Mouse (Mus musculus) liver, embryonic 16.5 days (tissue): Measurements from ENCODE around the gene Klrb1. TPM values are rescaled to one million over a fixed set of nuclear protein-coding genes. Genes with fewer than 3 reads are reported as not detected.
"Not testable (repeated sequence)": the region's sequence is repeated elsewhere in the genome, so short reads cannot be mapped to it uniquely, and the experiment has no call there.

Experiments used
- ATAC-seq: fragments of 200-750 bp; cut with Nextera tagmentation; 2 replicates; pipeline ENCODE4 v1.8.0; 2017; ENCODE audit warnings: low read depth, mild to moderate bottlenecking, moderate number of reproducible peaks, moderate library complexity
- H3K27ac ChIP-seq: fragments of 300-500 bp; sonication (generic); 2 replicates; pipeline ENCODE4 v1.5.1; 2014; ENCODE audit warnings: mild to moderate bottlenecking, low read length
- H3K27me3 ChIP-seq: fragments of 300-500 bp; sonication (generic); 2 replicates; pipeline ENCODE4 v1.6.1; 2014; ENCODE audit warnings: low read depth, low read length, mixed read lengths; ENCODE audit not compliant: control insufficient read depth, insufficient read depth
- H3K36me3 ChIP-seq: fragments of 300-500 bp; sonication (generic); 2 replicates; pipeline ENCODE4 v1.6.1; 2014; ENCODE audit warnings: mild to moderate bottlenecking; ENCODE audit not compliant: control insufficient read depth, insufficient read depth
- H3K4me1 ChIP-seq: fragments of 300-500 bp; sonication (generic); 2 replicates; pipeline ENCODE4 v1.6.1; 2014; ENCODE audit warnings: low read depth, low read length, mixed read lengths; ENCODE audit not compliant: control insufficient read depth
- H3K4me2 ChIP-seq: fragments of 300-500 bp; sonication (generic); 2 replicates; pipeline ENCODE4 v1.6.1; 2014; ENCODE audit warnings: low read depth, low read length, mixed read lengths
- H3K4me3 ChIP-seq: fragments of 300-500 bp; sonication (generic); 2 replicates; pipeline ENCODE4 v1.5.1; 2014; ENCODE audit warnings: low read depth, mild to moderate bottlenecking, low read length
- H3K9ac ChIP-seq: fragments of 300-500 bp; sonication (generic); 2 replicates; pipeline ENCODE4 v1.6.1; 2014; ENCODE audit warnings: low read depth, low read length
- H3K9me3 ChIP-seq: fragments of 300-500 bp; sonication (generic); replicated peaks from 2 replicates; pipeline ENCODE4 v1.6.1; 2016; ENCODE audit warnings: low read length; ENCODE audit not compliant: control insufficient read depth
- WGBS: fragments of 180-500 bp; shearing (Covaris S2); extraction: QIAGEN DNeasy Blood & Tissue Kit; methylation state at CpG from one replicate; pipeline ENCODE4 v1.1.7; 2014; ENCODE audit not compliant: insufficient replicate concordance; 5-methylcytosine and 5-hydroxymethylcytosine counted together
- polyA plus RNA-seq: library from polyadenylated mRNA; unstranded; fragments of >200 nt; fragmentation: Nextera tagmentation; extraction: Ambion mirVana; gene quantifications from 2 replicates; pipeline ENCODE4 v1.2.1, GENCODE M21; 2015

Klrb1 gene
- polyA plus RNA-seq, 1 experiment from 2014 or later = not detected

DNA sequence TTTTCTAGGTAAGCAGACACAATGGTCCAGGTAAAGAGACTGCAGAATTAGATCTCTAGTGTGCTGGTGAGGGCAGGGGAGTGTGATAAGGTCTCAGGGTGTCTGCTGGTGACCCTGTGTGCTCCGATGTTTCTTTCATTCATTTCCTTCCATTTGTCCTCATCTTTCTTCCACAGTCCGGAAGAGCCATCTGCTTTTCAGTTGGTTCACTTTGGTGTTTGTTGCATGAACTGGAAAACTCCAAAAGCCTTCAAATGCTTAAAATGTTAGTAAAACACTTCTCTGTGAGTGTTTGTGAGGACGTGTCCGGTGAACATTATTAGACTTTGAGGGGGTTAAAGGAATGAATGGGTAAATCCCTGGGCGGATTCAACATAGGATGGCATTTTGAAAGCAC is 38.3 kb upstream of the Klrb1 start:
- H3K36me3 ChIP-seq = no peaks in the 10 kb centered on the region
- WGBS = 48% methylated on average over 5 of the region's 5 CpGs
- no peak for ATAC-seq
- H3K9ac ChIP-seq = peak overlapping the region; percentile 51; the same call in 1 of the 2 replicates
- peak overlapping the region; percentile 74 for H3K4me3 ChIP-seq
- no peaks in the 10 kb centered on the region for H3K9me3 ChIP-seq
- H3K4me2 ChIP-seq = peak overlapping the region; percentile 67
- H3K27ac ChIP-seq = no peak overlapping the region
- H3K4me1 ChIP-seq = peaks cover 4% of the 10 kb centered on the region
- H3K27me3 ChIP-seq = no peaks in the 10 kb centered on the region

DNA sequence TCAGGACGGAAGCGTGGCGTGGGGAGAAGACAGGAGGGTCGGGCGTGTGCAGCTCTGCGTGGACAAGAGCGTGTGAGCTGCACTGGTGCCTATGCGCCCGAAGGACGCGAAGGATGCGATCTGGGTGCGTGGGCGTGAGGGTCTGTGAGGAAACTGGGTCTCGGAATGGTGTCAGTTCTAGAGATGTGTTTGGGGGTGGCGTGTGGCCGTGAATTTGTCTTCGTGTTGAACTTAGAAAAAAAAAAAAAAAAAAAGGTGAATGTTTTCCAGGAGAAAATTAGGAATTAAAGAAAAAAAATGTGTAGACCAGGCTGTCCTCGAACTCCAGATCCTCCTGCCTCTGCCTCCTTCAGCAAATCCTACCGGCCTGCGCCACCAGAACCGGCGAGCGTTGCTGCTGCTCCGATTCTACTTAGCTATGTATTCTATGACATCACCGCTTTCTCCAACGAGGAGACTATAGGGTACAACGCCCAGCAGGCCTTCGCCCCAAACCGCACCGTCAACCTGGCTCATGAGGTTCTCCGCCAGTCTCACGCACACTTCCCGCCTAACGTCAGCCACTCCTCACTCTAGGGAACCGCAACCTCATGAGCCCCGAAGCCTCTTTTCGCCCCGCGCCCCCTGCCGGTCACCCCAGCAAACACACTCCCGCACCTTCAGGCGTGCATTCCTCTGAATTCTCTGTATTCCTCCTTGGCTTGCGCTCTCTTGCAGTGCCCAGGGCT is 37.7 kb upstream of the Klrb1 start:
- peak overlapping the region; percentile 79 for H3K27ac ChIP-seq
- H3K9ac ChIP-seq = peak overlapping the region; percentile 68
- under 1% methylated on average over 44 of the region's 44 CpGs for WGBS
- peak; percentile 64 for ATAC-seq
- H3K4me3 ChIP-seq = peak overlapping the region; percentile 74
- not testable (repeated sequence) for H3K36me3 ChIP-seq, H3K4me1 ChIP-seq, H3K27me3 ChIP-seq, H3K9me3 ChIP-seq
- H3K4me2 ChIP-seq = peak overlapping the region; percentile 67

DNA sequence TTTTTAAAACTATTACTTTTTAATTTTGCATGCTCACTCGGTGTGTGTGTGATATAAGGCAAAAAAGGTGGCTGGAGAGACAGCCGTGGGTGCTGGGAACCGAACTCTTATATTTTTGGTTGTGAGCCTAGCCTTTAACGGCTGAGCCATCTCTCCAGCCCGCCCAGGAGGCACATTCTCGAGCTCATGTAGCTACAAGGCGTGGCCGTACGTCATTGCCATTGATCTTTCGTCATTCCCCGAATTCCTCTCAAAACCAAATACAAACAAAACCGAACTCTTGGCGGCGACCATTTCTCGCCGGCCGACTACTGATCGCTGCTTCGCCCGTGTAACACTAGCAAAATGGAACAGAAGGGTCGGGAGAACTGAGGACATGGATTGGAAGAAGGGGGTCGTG is 37.2 kb upstream of the Klrb1 start:
- peak; percentile 47 for ATAC-seq
- not testable (repeated sequence) for H3K4me1 ChIP-seq, H3K36me3 ChIP-seq, H3K27me3 ChIP-seq, H3K9me3 ChIP-seq
- peak overlapping the region; percentile 79 for H3K27ac ChIP-seq
- peak overlapping the region; percentile 68 for H3K9ac ChIP-seq
- peak overlapping the region; percentile 74 for H3K4me3 ChIP-seq
- under 1% methylated on average over 22 of the region's 22 CpGs for WGBS
- peak overlapping the region; percentile 67 for H3K4me2 ChIP-seq

DNA sequence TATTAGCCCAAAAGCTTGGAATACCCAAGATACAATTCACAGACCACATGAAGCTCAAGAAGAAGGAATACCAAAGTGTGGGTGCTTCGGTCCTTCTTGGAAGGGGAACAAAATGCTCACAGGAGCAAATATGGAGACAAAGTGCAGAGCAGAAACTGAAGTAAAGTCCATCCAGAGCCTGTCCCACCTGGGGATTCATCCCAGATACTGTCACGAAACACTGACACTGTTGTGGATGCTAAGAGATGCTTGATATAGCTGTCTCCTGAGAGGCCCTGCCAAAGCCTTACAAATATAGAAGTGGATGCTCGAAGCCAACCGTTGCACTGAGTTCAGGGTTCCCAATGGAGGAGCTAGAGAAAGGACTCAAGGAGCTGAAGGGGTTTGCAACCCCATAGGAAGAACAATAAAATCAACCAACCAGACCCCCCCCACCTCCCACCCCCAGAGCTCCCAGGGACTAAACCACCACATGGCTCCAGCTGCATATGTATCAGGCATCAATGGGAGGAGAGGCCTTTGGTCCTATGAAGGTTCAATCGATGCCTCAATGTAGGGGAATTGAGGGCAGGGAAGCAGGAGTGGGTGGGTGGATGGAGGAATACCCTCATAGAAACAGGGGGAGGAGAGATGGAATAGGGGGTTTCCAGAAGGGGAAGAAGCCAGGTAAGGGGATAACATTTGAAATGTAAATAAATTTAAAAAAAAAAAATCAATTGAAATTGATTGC is 36.5 kb upstream of the Klrb1 start:
- Histone ChIP-seq H3K36me3 (no peaks in the 10 kb centered on the region), H3K4me2 (0 out of 2 replicates have a peak overlapping the region, but pooled peaks have one; percentile 27), H3K4me1 (peaks cover 4% of the 10 kb centered on the region), H3K9me3 (no peaks in the 10 kb centered on the region), H3K9ac (no peak overlapping the region), H3K4me3 (no peak overlapping the region), H3K27ac (no peak overlapping the region), H3K27me3 (no peaks in the 10 kb centered on the region)
- 75% methylated on average over 5 of the region's 5 CpGs for WGBS
- ATAC-seq = no peak

DNA sequence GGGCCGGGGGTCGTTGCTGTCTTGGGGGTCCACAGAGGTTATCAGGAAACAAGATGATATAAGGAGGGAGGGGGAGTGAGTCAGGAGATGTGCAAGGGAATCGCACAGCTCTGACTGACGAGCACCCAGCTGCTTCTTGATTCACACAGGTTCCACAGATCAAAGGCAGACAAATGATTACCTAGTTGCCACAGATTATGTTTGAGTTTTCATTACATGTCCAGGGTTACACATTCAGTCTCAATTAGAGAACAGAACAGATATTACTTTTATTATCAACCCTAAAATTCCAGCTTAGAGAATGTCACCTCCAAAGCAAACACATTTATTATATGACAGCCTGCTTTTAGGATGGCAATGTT is 32.5 kb upstream of the Klrb1 start:
- H3K27ac ChIP-seq = 0 out of 2 replicates have a peak overlapping the region, but pooled peaks have one; percentile 4

DNA sequence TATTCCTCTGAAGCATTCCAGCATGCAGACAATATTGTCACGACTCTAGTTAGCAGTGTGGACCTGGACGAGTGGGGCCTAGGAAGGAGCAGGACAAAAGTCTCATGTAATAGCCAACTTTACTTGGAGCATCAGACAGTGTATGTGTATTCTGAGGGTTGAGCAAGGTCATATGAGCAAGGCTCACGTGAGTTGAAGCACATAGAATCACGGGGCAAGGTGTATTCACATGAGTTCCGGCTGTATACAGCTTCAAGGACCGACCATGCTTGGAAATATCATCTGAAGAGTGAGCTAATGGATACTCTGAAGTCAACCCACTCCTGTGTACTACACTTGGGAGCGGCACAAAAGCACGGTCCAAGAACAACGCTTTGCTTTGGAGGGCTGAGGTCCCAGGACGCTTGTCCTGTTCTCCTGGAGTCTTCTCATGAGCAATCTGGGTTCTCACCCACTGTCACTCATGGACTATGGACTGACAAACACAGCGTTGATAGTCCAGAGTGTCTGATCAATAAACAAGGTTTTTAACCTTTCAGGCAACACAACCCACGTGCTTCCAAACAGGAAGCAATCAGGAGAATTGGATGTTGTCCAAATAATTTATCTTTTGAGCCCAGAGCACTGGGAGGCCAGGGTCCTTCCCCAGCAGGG is 32.0 kb upstream of the Klrb1 start:
- H3K9me3 ChIP-seq, H3K27me3 ChIP-seq, H3K36me3 ChIP-seq, H3K4me1 ChIP-seq, H3K9ac ChIP-seq, H3K4me2 ChIP-seq, H3K4me3 ChIP-seq: not testable (repeated sequence)
- 44% methylated on average over 12 of the region's 12 CpGs for WGBS
- peak; percentile 73 for ATAC-seq
- peak overlapping the region; percentile 63; the same call in 1 of the 2 replicates for H3K27ac ChIP-seq

More for the DNA sequence above, 32.5 kb upstream of the Klrb1 start:
- H3K9ac ChIP-seq, H3K9me3 ChIP-seq, H3K27me3 ChIP-seq, H3K36me3 ChIP-seq, H3K4me1 ChIP-seq, H3K4me3 ChIP-seq, H3K4me2 ChIP-seq: not testable (repeated sequence)
- ATAC-seq = peak; percentile 12; the same call in 1 of the 2 replicates
- 28% methylated on average over 4 of the region's 4 CpGs for WGBS

DNA sequence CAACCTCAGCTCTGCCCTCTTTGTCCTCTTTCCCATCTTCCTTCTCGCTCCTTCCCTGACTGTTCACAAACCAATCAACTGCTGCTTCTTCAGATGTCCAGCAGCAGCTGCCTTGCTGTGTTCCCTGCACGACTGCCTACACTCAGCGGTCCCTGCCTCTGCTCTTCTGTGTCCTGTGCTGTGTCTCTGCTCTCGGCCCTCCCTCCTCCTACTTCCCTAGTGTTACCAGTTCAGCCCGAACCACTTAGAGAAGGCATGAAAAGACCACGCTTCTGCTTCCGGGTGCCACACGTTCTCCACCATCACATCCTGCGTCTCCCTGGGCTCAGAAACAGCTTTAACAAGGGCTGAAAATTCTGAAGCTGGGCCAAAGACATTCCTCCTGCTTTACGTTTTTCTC is 31.4 kb upstream of the Klrb1 start:
- not testable (repeated sequence) for H3K4me1 ChIP-seq, H3K36me3 ChIP-seq, H3K9ac ChIP-seq, H3K27me3 ChIP-seq, H3K4me3 ChIP-seq, H3K9me3 ChIP-seq
- peak overlapping the region; percentile 32; the same call in 1 of the 2 replicates for H3K4me2 ChIP-seq
- 20% methylated on average over 10 of the region's 10 CpGs for WGBS
- H3K27ac ChIP-seq = peak overlapping the region; percentile 63
- peak; percentile 41 for ATAC-seq

DNA sequence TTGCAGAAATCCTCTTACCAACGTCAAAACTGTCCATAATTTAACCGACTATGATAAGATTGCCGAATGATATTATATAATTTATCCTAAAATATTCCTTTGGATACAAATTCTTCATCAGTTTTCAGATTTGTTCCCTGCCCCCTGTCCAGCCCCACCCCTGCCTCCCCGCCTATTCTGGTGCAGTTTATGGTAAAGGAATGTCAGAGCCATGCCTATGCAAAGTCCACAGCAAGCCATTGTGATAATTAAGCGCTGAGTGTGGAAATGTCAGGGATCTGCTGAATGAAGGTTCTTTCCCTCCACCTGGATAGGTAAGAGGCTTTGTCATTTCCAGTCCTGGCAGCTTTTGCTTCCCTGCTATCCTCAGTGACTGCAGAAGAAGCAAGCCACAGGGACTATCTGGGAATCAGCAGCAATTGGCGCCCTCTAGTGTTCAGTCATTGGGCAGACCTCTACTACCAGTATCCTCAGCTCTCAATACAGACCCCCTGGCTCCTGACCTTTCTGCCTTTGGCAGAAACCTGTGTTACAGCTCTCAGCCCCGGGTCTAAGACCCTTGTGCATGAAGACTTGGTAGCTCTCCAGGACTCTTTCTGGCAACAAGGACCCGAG is 30.9 kb upstream of the Klrb1 start:
- not testable (repeated sequence) for H3K27me3 ChIP-seq, H3K4me1 ChIP-seq, H3K4me3 ChIP-seq, H3K9ac ChIP-seq, H3K9me3 ChIP-seq, H3K27ac ChIP-seq, H3K36me3 ChIP-seq
- H3K4me2 ChIP-seq = peak overlapping the region; percentile 32; the same call in 1 of the 2 replicates
- peak; percentile 68 for ATAC-seq
- 29% methylated on average over 8 of the region's 8 CpGs for WGBS
